Mouse (Mus musculus): ENCODE results near the gene Bcas3.
"Not testable (repeated sequence)": the region's sequence is repeated elsewhere in the genome, so short reads cannot be mapped to it uniquely, and the experiment has no call there.

Bcas3 gene

GRCm38 (mm10) chr11:85474326-85474725, 121.4 kb downstream of the Bcas3 start:
- DNase-seq (ENCODE audit: low read depth in 1 of 2, low spot score in 2 of 2) = no peak

DNA sequence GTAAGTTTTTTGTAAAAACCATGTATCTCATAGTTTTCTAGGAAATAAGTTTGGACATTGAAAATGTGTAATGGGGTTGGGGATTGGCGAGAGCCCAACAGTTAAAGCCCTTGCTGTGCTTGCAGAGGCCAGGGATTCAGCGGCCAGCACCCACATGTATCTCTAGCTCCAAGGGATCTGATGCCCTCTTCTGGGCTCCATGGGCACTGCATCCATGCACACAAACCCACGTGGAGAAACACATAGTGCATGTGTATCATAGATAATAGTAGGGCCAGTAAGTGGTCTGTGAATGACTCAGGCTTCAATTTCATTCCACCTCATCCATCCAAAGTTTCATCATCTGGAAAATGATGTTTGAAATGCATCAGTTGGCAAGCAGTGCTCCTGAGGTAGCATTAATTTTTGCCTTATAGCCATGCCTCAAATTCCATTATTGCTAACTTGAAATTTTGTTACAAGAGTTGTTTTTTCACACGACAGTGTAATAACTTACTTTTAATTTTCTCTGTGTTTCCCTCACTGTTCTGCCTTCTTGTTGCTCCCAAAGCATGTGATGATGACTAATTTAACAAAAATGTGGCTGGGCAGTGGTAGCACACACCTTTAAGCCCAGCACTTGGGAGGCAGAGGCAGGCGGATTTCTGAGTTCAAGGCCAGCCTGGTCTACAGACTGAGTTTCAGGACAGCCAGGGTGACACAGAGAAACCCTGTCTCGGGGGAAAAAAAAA, 129.9 kb downstream of the Bcas3 start:
- no peak for DNase-seq (ENCODE audit: low read depth in 1 of 2, low spot score in 2 of 2)

DNA sequence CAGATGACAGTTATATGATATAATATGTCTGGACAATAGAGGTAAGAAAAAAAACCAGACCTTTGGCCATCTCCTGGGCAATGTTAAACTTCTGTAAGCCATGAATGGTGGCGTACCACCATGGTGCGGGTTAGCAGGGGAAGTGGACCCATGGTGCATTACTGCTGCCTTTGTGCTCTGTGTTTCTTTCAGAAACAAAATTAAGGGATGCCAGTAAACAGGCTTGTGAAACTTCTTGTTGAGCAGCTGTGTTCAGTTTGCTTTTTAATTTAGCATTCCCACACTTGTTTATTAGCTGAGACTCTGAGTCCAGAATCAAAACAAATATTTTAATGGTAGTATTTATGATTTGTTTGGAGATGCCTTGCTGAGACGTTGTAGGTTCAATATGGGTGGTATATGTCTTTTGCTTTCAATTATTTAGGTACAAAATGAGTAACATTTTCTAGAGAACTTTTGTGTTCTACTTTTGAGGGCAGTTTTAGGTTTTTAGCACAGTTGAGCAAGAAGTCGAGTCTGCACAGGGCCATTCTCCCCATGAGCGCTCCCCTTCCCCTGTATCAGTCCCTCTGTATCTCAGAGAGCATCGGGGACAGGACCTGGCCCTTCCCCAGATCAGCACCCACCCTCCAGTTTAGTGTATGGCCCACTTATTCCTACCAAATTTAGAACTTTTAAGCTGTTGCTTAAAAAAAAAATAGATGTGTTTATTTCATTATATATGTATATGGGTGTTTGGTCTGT, 132.4 kb downstream of the Bcas3 start:
- no peak for DNase-seq (ENCODE audit: low read depth in 1 of 2, low spot score in 2 of 2)

- DNase-seq (ENCODE audit: low read depth in 1 of 2, low spot score in 2 of 2) = no peak
Measured at GRCm38 (mm10) chr11:85487501-85487900, 134.5 kb downstream of the Bcas3 start.

- no peak for DNase-seq (ENCODE audit: low read depth in 1 of 2, low spot score in 2 of 2)
Measured at GRCm38 (mm10) chr11:85492231-85492630, 139.3 kb downstream of the Bcas3 start.

DNA sequence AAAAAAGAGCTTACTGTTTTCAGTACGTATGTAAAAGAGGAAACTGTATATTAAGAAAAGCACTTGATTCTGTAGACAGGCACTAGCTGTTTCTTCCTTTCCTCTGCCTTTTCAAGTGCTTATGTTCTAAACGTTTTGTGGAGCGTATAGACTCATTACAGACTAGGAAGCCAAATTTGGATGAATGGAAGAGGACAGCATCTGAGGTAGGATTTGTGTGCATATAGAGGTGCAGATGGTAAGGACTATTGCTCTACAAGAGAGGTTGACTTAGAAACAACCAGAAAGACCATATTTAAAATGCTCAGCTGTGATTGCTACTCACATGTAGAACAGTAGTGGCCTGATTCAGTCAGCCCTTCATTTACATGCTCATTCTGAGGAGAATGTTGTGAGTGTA, 139.7 kb downstream of the Bcas3 start:
- DNase-seq (ENCODE audit: low read depth in 1 of 2, low spot score in 2 of 2) = no peak

- no peak for DNase-seq (ENCODE audit: low read depth in 1 of 2, low spot score in 2 of 2)
Measured at GRCm38 (mm10) chr11:85499561-85499960, 146.6 kb downstream of the Bcas3 start.

GRCm38 (mm10) chr11:85502031-85502430, 149.1 kb downstream of the Bcas3 start:
- DNase-seq (ENCODE audit: low read depth in 1 of 2, low spot score in 2 of 2) = no peak

DNA sequence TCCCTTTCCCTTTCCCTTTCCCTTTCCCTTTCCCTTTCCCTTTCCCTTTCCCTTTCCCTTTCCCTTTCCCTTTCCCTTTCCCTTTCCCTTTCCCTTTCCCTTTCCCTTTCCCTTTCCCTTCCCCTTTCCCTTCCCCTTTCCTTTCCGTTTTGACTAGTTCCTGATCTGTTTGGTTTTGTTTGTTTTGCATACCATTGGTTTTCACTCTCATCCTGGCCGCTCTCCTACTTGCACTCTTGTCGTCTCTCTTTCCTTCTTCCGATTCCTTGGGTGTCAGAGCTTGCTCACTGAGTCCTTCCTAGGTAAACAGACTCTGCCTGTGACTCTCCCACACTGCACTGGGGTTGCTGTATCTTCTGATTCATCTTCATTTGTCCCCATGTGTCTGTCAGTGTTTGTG, 151.8 kb downstream of the Bcas3 start:
- not testable (repeated sequence) for DNase-seq (ENCODE audit: low read depth in 1 of 2, low spot score in 2 of 2)

DNA sequence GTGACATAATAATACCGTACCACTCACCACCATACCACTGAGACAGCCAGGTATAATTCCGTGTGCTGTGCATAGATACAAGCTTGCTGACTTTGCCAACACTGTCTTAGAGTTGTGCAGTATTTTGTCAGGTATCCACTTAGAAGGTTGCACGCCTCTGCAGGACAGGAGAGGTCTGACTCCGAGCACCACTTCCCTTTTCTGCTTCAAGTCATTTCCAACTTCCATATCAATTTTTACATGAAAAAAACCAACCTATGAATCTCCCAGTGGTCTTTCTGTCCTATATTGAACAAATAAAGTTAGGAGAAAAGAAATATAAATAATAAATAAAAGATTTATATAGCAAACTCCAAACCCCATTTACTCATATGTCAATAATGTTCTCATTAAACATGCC, 152.8 kb downstream of the Bcas3 start:
- no peak for DNase-seq (ENCODE audit: low read depth in 1 of 2, low spot score in 2 of 2)

- DNase-seq (ENCODE audit: low read depth in 1 of 2, low spot score in 2 of 2) = no peak
Measured at GRCm38 (mm10) chr11:85509334-85509733, 156.4 kb downstream of the Bcas3 start.

- DNase-seq (ENCODE audit: low read depth in 1 of 2, low spot score in 2 of 2) = no peak
Measured at GRCm38 (mm10) chr11:85511270-85511904, 158.4 kb downstream of the Bcas3 start.

- no peak for DNase-seq (ENCODE audit: low read depth in 1 of 2, low spot score in 2 of 2)
Measured at GRCm38 (mm10) chr11:85516724-85517123, 163.8 kb downstream of the Bcas3 start.

DNA sequence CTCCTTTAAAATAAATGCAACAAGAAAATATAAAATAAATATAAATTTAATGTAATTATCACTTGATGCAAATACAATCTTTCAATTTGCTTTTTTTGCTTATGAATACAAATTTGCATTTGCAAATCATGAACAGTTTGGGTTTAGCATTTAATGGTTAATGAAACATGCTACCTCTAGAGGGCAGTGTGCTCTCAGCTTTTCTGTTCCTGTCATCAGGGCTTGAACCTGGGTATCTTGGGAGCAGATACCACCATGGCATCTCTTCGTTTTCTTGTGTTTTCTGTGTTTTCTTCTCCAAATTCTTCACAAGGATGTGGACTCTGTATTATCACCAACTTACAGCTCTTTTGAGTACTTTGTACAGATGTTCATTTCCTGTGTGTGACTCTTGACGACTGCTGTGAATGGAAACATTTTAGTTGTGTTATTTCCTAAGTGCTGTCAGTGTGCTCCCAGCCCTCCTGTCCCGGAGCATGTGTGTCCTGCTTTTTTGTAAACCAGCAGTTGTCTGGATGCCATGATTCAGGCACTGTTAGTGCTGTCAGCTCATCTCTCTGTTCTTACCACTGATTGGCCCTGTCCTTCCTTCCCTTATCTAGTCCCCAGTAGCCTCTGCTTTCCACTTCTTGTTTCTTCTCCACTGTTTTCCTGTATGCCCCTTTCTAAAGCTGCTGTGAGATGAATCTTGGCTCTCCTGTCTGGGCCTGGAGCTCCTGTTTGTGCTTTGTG, 165.2 kb downstream of the Bcas3 start:
- DNase-seq (ENCODE audit: low read depth in 1 of 2, low spot score in 2 of 2) = no peak

GRCm38 (mm10) chr11:85520236-85520635, 167.3 kb downstream of the Bcas3 start:
- no peak for DNase-seq (ENCODE audit: low read depth in 1 of 2, low spot score in 2 of 2)

DNA sequence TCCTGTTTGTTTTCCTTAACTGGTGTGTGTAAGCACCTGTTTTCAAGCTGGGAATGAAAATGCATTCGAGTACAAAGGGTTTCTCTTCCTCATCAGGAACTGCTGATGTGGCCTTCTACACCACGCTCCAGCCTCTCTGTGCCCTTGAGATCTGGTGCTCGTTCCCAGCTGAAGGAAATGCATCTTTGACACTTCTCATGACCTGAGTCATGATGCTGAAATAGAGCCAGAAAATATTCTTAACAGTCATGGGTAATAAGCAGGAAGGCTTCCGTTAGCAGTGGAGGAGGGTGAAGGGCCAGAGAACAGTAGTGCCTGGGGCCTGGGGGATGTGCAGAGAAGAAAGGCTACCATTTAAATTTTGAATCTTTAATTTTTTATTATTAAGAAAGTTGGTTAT, 168.0 kb downstream of the Bcas3 start:
- DNase-seq (ENCODE audit: low read depth in 1 of 2, low spot score in 2 of 2) = no peak

- no peak for DNase-seq (ENCODE audit: low read depth in 1 of 2, low spot score in 2 of 2)
Measured at GRCm38 (mm10) chr11:85523646-85524045, 170.7 kb downstream of the Bcas3 start.

DNA sequence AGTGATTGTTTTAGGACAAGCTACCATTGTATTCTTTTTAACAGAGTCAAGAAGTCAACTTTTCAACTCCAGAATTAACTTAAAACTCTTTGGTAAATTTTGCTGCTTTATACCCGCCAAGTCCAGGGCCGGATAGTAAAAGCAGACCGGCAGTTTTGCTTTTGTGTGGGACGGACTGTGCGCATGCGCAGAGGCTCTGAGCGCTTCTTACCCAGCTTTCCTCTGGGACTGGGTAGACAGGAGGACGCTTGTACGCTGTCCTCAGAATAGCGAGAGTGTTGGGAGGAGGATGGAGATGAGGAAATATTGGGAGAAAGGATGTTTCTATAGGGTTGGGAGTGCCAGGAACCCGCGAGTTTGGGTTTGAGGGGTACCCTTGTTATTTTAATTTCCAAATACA, 171.2 kb downstream of the Bcas3 start:
- no peak for DNase-seq (ENCODE audit: low read depth in 1 of 2, low spot score in 2 of 2)

DNA sequence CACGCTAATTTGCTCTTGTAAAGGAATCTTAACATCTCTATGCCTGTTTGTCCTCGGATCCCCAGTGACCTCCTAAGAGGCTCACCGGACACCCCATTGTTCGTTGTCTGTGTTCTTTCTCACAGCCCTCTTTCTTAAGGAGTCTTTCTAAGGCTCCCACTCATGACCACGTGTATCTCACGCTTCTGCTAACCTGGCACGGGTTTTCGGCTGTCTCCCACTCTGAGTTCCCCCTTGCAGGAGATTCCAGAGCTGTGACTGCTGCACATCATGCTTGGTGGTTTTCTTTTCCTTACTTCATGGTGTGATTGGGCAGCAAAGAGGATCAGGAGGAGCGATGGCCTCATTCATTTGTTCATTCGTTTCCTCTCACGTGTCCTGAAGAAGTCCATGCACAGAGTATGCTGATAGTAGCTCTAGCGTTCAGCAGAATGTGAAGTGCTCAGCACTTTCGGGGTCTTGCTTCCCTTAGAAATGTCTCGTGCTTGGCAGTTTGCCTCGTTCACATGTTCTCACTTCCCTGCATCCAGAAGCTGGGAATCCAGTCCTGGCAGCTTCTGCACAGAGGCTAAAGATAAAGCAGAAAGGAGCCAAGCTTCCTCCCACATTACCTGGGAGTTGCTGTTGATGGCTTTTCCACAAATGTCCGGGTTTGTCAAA, 172.0 kb downstream of the Bcas3 start:
- DNase-seq (ENCODE audit: low read depth in 1 of 2, low spot score in 2 of 2) = no peak

- no peak for DNase-seq (ENCODE audit: low read depth in 1 of 2, low spot score in 2 of 2)
Measured at GRCm38 (mm10) chr11:85525501-85525885, 172.5 kb downstream of the Bcas3 start.
